Mouse (Mus musculus): ENCODE results near the gene Gm45234. TPM values are rescaled to one million over a fixed set of nuclear protein-coding genes. Genes with fewer than 3 reads are reported as not detected.

Gene Gm45234
- total and polyA plus RNA-seq, 3 experiments = not detected

DNA sequence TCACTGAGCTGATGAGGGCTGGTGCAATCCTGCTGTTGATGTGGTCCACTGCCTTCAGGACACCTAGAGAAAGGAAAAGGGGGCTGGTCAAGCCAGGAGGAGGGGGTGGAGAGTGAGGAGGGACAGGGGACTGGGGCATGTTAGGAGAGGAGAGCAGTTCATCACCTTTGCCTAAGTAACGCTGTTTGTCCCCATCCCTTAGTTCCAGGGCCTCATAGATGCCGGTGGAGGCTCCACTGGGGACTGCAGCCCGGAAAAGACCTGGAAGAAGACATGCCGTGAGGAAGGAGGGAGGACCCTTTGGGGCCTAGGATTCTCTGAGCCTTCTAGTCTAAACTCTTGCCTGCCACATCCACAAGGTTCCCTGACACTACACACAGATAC lies 11.7 kb upstream of the Gm45234 start:
- Histone ChIP-seq H3K79me2 (replicated peaks; ENCODE audit: control insufficient read depth, extremely low read depth, insufficient read depth, poor library complexity, severe bottlenecking) (no peaks in the 10 kb centered on the region), H3K9ac (ENCODE audit: insufficient read depth, low read depth) (peak overlapping the region; percentile 63), H3K9me3 (replicated peaks; ENCODE audit: low read length) (no peaks in the 10 kb centered on the region), H3K4me1 (ENCODE audit: control insufficient read depth in 1 of 2, insufficient read depth in 2 of 2) (peaks cover 7 to 33% of the 10 kb centered on the region in 2 experiments), H3K4me2 (ENCODE audit: insufficient read depth, low read depth, poor library complexity, severe bottlenecking) (peak overlapping the region; percentile 80), H3K27me3 (replicated peaks) (peaks cover 10% of the 10 kb centered on the region), H3K27ac (ENCODE audit: insufficient read depth, low read depth) (peak overlapping the region; percentile 34), H3K36me3 (replicated peaks in 1 of 2; ENCODE audit: control insufficient read depth in 1 of 2, insufficient read depth in 1 of 2, low read length in 1 of 2) (peaks cover 26 to 48% of the 10 kb centered on the region in 2 experiments), H3K4me3 (replicated peaks in 1 of 3; ENCODE audit: low read depth in 2 of 3, low read length in 2 of 3, poor library complexity in 1 of 3) (peak overlapping the region; percentile 57 to 98 (median 67))
- in situ Hi-C loops (cut with MboI; ENCODE audit: low pct_ligation_motif_present, low pct_unique_long_range_greater_than_20kb, low sequenced_read_pairs) (no loop called here), dilution Hi-C loops (cut with MboI; ENCODE audit: extremely low pct_ligation_motif_present, extremely low pct_unique_long_range_greater_than_20kb, low sequenced_read_pairs) (no loop called here)
- no peak for TF ChIP-seq UBTF (IDR thresholded peaks at IDR 0.05; ENCODE audit: low read depth, low read length)
- no peak for TF ChIP-seq JUND (conservative IDR thresholded peaks at IDR 0.05; ENCODE audit: low read depth, low read length)
- TF ChIP-seq ZMIZ1 (IDR thresholded peaks at IDR 0.05; ENCODE audit: low read depth, low read length) = no peak
- TF ChIP-seq CHD2 (IDR thresholded peaks at IDR 0.05; ENCODE audit: low read length) = no peak
- no peak for TF ChIP-seq CTCF (conservative IDR thresholded peaks at IDR 0.05 in 1 of 2, IDR thresholded peaks at IDR 0.05 in 1 of 2; ENCODE audit: low read depth in 2 of 2, low read length in 2 of 2)
- TF ChIP-seq POLR2A (IDR thresholded peaks at IDR 0.05; ENCODE audit: low read depth, low read length) = no peak
- TF ChIP-seq USF2 (conservative IDR thresholded peaks at IDR 0.05; ENCODE audit: low read depth, low read length) = no peak
- TF ChIP-seq ZNF384 (IDR thresholded peaks at IDR 0.05; ENCODE audit: low read depth, low read length) = no peak
- TF ChIP-seq MAX (IDR thresholded peaks at IDR 0.05; ENCODE audit: low read length) = no peak
- TF ChIP-seq JUN (IDR thresholded peaks at IDR 0.05; ENCODE audit: insufficient read depth, low read depth, low read length) = no peak
- no peak for TF ChIP-seq POLR2AphosphoS2 (IDR thresholded peaks at IDR 0.05; ENCODE audit: low read depth, low read length)
- no peak for TF ChIP-seq IRF4 (IDR thresholded peaks at IDR 0.05; ENCODE audit: low read depth, low read length)
- TF ChIP-seq NRF1 (IDR thresholded peaks at IDR 0.05; ENCODE audit: low read depth, low read length) = no peak
- TF ChIP-seq ELF1 (IDR thresholded peaks at IDR 0.05; ENCODE audit: low read depth, low read length) = no peak
- no peak for TF ChIP-seq MAZ (IDR thresholded peaks at IDR 0.05; ENCODE audit: low read depth, low read length)
- TF ChIP-seq NELFE (IDR thresholded peaks at IDR 0.05; ENCODE audit: low read depth, low read length) = no peak
- TF ChIP-seq RAD21 (IDR thresholded peaks at IDR 0.05; ENCODE audit: low read depth, low read length) = no peak
- no peak for TF ChIP-seq ZKSCAN1 (IDR thresholded peaks at IDR 0.05; ENCODE audit: borderline replicate concordance, low read depth, low read length)
- no peak for TF ChIP-seq USF1 (IDR thresholded peaks at IDR 0.05; ENCODE audit: low read depth, low read length)
- no peak for TF ChIP-seq E2F4 (IDR thresholded peaks at IDR 0.05; ENCODE audit: insufficient replicate concordance, low read depth, low read length)
- no peak for DNase-seq (ENCODE audit: extremely low read depth)

DNA sequence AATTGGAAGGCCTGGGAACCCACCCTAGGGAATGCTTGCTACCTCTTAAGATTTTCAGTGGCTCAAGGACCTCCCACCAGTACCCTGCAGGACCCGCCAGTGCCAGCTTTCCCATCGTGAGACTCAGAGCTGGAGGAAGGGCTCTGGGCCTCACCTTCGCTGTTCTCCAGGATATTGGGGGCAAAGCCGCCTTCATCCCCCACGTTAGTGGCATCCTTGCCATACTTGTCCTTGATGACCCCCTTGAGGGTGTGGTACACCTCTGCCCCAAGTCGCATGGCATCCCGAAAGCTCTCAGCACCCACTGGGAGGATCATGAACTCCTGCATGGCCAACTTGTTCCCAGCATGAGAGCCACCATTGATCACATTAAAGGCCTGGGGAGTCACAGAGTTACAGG lies 10.1 kb upstream of the Gm45234 start:
- Histone ChIP-seq H3K4me2 (ENCODE audit: insufficient read depth, low read depth, poor library complexity, severe bottlenecking) (no peak overlapping the region), H3K4me3 (replicated peaks in 1 of 3; ENCODE audit: low read depth in 2 of 3, low read length in 2 of 3, poor library complexity in 1 of 3) (no peak overlapping the region), H3K4me1 (ENCODE audit: control insufficient read depth in 1 of 2, insufficient read depth in 2 of 2) (peaks cover 7 to 33% of the 10 kb centered on the region in 2 experiments), H3K27ac (ENCODE audit: insufficient read depth, low read depth) (no peak overlapping the region), H3K27me3 (replicated peaks) (peaks cover 6% of the 10 kb centered on the region), H3K36me3 (replicated peaks in 1 of 2; ENCODE audit: control insufficient read depth in 1 of 2, insufficient read depth in 1 of 2, low read length in 1 of 2) (peaks cover 31 to 63% of the 10 kb centered on the region in 2 experiments), H3K9me3 (replicated peaks; ENCODE audit: low read length) (no peaks in the 10 kb centered on the region), H3K9ac (ENCODE audit: insufficient read depth, low read depth) (no peak overlapping the region), H3K79me2 (replicated peaks; ENCODE audit: control insufficient read depth, extremely low read depth, insufficient read depth, poor library complexity, severe bottlenecking) (no peaks in the 10 kb centered on the region)
- TF ChIP-seq PAX5 (IDR thresholded peaks at IDR 0.05; ENCODE audit: low read length) (no peak), UBTF (IDR thresholded peaks at IDR 0.05; ENCODE audit: low read depth, low read length) (no peak), CHD1 (IDR thresholded peaks at IDR 0.05; ENCODE audit: low read depth, low read length) (no peak), ZC3H11A (IDR thresholded peaks at IDR 0.05; ENCODE audit: low read depth, low read length) (no peak), RCOR1 (conservative IDR thresholded peaks at IDR 0.05; ENCODE audit: low read depth, low read length) (no peak), HCFC1 (IDR thresholded peaks at IDR 0.05; ENCODE audit: low read depth, low read length) (no peak), NRF1 (IDR thresholded peaks at IDR 0.05; ENCODE audit: low read depth, low read length) (no peak), JUN (IDR thresholded peaks at IDR 0.05; ENCODE audit: insufficient read depth, low read depth, low read length) (no peak), JUND (conservative IDR thresholded peaks at IDR 0.05; ENCODE audit: low read depth, low read length) (no peak), EP300 (IDR thresholded peaks at IDR 0.05; ENCODE audit: low read length) (no peak), MEF2A (IDR thresholded peaks at IDR 0.05; ENCODE audit: borderline replicate concordance, low read depth, low read length) (no peak), CTCF (conservative IDR thresholded peaks at IDR 0.05 in 1 of 2, IDR thresholded peaks at IDR 0.05 in 1 of 2; ENCODE audit: low read depth in 2 of 2, low read length in 2 of 2) (no peak), MAFK (IDR thresholded peaks at IDR 0.05; ENCODE audit: insufficient replicate concordance, low read length) (no peak)
- in situ Hi-C loops (cut with MboI; ENCODE audit: low pct_ligation_motif_present, low pct_unique_long_range_greater_than_20kb, low sequenced_read_pairs) = no loop called here
- dilution Hi-C loops (cut with MboI; ENCODE audit: extremely low pct_ligation_motif_present, extremely low pct_unique_long_range_greater_than_20kb, low sequenced_read_pairs) = no loop called here
- DNase-seq (ENCODE audit: extremely low read depth) = no peak

All from CH12.LX (cell line).